Mouse (Mus musculus) gonadal fat pad, adult 2 months (tissue): ENCODE data around the gene Lancl2. TPM values are rescaled to one million over a fixed set of nuclear protein-coding genes. Genes with fewer than 3 reads are reported as not detected.
A peak's percentile ranks its signal among the peaks of the same experiment; 100 is the strongest.

Experiments used
- DNase-seq: peaks from one replicate; pipeline ENCODE4 v3.0.0-alpha.2; 2012; ENCODE audit warnings: low read depth
- polyA plus RNA-seq: library from polyadenylated mRNA; depleted of rRNA; stranded (reverse); fragments of >200 nt; gene quantifications from 2 replicates; pipeline ENCODE4 v1.2.3, GENCODE M21; 2012; rRNA removed

Gene Lancl2
- polyA plus RNA-seq, 1 experiment: 6.7 TPM

DNA sequence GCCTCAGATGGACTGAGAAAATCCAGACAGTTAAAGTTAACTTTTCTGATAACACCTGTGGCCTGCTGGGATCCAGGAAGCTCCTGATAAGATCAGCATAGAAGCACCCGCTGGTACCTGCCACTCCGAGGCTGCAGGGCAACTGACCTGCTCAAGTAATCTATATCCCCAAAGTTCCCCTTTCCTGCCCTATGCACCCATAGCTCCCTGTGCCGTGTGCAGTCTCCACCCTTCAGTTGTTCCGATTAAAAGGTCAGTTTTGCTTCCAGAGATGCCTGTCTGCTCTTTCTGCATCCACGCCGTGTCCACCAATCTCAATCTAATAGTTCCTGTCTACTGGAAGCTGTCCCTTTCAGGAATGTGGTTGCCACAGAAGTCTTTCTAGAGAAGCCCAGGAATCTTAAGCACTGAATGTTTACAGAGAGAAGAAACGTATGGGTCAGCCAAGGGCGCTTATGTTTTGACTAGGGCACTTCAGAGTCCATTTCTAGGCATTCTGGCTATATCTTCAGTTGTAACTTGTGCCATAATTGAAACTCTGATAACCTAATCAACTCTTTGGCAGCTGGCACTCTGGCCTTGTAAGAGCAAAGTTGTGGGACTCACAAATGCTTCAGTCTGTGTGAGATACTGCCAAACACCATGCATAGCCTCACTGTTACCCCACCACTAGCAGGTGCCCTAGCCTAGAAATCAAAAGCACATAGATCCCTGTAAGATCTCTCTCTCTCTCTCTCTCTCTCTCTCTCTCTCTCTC is 65.0 kb downstream of the Lancl2 start:
- DNase-seq: no peak

DNA sequence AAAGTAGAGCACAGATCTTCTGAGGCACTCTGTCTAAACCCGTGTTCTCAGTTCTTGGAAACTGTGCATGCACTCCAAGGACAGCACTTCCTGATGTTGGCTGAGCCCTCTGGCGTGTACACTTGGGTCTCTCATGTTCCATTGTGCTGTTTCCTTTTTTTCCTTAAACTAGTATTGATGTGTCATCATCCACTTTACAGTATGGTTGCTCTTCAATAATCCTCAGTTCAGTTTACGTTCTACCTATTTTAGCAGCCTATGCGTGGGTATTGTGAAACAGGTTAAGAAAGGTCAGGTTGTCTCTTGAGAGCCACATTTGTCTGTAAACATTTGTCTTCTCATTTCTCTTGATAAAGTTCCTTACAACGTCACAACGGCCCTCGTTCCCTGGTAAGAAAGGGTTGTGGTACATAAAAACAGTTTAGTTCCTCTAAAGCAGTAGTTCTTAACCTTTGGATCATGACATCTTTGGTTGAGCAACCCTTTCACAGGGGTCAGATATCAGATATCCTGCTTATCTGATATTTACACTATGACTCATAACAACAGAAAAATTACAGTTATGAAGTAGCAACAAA is 66.7 kb downstream of the Lancl2 start:
- DNase-seq: no peak

DNA sequence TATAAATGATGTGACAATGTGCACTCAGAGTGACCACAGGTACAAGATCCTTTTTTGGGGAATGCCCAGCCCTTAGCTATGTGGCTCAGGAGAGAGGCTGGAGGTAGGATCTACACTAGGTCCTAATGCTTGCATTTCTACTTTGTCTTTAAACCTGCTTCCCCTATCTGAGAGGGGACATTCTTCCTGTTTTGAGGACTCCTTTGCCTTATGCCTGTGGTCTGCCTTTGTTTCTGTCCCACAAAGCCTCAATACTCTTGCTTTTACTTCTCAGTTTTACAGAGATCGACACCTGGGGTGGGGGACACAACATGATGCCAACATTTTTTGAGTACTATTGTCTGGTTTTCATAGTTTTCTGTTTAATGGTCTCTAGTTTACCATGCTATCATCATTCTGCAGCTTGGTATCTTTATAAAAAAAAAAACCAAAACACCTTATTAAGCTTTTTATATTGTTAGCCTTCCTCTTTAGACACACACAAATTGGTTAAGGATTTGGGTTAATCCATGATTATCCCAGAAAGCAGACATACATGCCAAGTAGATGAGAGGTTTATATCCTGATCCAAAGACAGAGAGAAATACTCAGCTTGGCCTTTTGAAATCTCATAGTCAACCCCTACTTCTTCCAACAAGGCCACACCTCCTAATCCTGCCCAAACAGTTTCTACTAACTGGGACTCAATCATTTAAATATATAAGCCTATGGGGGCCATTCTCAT is 68.3 kb downstream of the Lancl2 start:
- DNase-seq: no peak

DNA sequence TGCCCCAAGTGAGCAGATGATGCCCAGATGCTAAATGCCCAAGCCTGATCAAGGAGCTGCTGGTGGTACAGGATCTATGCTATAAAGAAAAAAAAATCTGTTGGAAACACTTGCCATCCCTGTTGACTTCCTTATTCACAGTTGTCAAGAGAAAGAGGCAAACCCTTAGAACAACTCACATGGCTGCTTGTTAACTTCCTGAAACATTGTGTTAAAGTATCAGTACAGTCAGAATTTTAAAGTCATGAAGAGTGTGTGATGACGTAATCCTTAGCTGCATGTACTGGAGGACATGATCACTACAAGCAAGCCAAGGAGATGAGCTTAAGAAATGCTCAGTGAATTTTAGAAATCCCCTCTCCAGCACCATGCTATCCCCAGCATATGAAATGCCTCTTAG is 71.5 kb downstream of the Lancl2 start:
- DNase-seq: no peak

GRCm38 (mm10) chr6:57780359-57780758 is 78.0 kb downstream of the Lancl2 start:
- DNase-seq: no peak

DNA sequence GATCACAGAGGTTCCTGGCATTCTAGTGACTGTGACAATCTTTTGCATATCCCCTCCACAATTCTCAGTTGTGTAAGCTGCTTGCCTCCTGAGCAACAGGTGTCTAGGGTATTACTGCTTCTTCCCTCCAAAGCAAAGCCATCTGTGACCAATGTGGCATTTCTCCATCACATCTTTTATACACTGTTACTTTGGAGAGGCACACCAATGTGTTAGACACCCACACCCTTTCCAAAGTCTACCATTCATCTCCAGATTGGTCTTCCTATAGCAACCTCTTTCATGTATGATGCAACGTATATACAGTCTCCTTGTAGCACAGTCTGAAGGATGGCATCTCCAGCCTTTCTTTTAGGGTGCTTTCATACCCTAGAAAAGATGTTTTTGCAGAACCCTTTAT is 80.3 kb downstream of the Lancl2 start:
- DNase-seq: no peak

DNA sequence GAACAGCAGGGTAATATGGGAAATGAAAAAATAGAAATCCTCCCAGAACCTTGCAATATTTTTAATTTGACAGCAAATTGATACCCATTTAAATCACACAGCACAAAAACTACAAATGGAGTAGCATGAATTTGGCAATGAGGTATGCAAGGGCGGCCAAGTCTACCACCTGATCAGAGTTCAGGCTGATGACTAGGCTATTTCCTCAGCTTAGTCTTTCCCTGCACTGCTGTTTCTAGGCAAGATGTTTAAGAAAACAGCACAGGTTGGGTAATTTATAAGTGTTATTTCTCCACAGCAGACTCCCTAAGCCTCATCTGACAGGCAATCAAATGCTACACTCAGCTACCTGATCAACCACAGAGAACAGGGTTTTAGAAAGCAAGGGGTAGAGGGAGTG is 81.9 kb downstream of the Lancl2 start:
- DNase-seq: peak; percentile 20

- no peak for DNase-seq
Measured at GRCm38 (mm10) chr6:57787376-57787775, 85.0 kb downstream of the Lancl2 start.

Other genes starting within 250 kb of the Lancl2 start
- gene Ppm1k, start 167.1 kb upstream of the Lancl2 start, polyA plus RNA-seq: 2.2 and 3.1 TPM in 2 replicates
- 4.0 and 5.9 TPM in 2 replicates for gene Herc6, start 121.5 kb upstream of the Lancl2 start, polyA plus RNA-seq
- 15.7 and 15.8 TPM in 2 replicates for gene Pyurf, start 10.5 kb upstream of the Lancl2 start, polyA plus RNA-seq
- gene Vopp1, start 122.6 kb downstream of the Lancl2 start, polyA plus RNA-seq: 10.6 and 12.9 TPM in 2 replicates
- not detected in 2 replicates for gene Vmn1r21, start 147.8 kb downstream of the Lancl2 start, polyA plus RNA-seq
- gene Vmn1r22, start 205.5 kb downstream of the Lancl2 start, polyA plus RNA-seq: not detected in 2 replicates
- gene Vmn1r23, start 224.3 kb downstream of the Lancl2 start, polyA plus RNA-seq: not detected in 2 replicates